Mouse (Mus musculus): ENCODE measurements at regions not wholly inside any gene's neighbourhood (a gene's known extent, or its start where the extent isn't known, plus 50 kb on each side); places are given as distances from the start of the nearest gene placed in this dataset.

DNA sequence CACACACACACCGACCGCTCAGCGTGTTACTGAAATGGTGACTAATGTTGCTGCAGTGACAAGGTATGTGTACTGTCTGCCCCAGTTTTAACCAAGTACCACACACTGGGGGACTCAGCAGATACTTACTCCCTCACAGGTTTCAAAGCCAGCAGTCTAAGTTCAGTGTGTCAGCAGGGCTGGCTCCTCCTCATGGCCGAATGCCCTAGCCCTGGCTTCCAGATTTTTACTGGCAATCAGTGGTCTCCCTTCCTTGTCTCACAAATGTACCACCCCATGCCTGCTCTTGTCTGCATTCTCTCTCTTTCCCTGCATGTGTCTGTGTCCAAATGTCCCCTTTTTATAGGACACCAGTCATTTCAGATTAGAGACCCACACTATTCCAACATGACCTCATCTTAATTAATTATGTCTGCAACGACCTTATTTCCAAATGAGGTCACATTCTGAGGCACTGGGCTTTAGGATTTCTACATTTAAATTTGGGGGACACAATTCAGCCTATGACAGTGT is 114.7 kb downstream of the Uri1 start:
- no peak for DNase-seq

DNA sequence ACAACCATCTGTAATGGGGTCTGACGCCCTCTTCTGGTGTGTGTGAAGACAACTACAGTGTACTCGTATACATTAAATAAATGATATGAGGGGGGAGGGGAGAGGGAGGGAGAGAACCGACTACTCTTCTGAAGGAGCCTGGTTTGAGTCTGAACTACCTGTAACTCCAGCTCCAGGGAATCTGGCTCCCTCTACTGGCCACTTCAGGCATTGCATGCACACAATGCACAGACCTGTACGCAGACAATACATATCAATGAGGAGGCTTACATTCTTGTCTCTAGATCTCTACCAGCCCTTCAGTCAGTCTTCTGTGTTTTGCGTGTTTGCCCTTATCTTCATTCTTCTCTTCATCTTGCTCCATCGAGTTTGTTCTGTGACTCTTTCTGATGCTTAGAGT is 120.4 kb upstream of the Zfp536 start:
- DNase-seq: peak; percentile 26

DNA sequence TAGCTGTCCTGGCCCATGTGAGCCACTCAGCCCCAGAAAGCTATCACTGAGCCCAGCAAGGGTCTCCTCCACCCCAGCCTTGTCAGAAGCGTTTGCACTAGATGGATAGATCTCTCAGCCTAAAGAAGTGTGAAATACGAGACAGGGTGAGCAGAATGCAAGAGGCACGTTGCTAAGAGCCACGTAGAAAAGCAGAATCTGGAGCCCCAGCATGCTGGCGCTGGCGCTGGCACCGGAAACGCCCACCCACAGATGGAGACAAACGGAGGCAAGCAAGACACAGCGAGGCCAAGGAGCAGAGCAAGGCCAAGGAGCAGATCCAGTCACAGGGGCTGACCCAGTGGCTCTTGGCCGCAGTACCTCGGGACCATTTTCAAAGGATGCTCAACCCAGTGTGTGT is 100.9 kb upstream of the Zfp536 start:
- no peak for DNase-seq

DNA sequence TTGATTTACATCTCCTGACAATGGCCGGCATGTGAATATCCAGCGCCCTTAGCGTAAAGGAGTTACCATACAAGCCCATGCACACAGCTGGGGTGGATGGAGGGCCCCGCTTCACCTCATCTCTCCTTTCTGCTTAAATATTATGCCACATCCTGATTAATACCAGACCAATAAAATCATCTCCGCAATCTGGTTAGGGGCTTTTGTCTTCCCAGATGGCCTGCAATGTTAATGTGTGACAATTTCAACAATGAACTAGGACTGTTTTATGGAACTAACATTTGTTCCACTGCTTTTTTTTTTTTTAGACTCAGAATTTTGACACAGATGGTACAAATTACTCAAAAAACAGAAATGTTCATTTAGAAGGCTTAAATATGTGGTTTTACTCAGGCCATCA is 97.5 kb upstream of the Zfp536 start:
- DNase-seq: no peak

DNA sequence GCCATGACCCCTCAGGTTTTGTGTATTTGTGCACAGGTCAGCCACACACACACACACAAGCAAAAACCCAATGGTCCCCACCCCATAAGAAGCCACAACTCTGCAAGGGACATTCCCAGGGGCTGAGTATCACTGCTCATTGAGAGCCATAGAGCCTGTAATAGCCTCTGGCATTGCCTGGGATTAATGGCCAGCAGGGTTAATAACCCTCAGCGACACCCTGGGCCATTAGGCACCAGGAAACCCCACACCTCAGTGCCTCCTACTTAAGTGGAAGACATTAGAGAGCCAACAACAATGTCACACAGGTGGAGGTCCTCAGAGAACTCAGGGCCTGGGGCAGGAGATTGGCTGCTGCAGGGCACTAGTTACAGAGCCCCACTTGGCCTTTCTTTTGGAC is 93.0 kb upstream of the Zfp536 start:
- DNase-seq: no peak

DNA sequence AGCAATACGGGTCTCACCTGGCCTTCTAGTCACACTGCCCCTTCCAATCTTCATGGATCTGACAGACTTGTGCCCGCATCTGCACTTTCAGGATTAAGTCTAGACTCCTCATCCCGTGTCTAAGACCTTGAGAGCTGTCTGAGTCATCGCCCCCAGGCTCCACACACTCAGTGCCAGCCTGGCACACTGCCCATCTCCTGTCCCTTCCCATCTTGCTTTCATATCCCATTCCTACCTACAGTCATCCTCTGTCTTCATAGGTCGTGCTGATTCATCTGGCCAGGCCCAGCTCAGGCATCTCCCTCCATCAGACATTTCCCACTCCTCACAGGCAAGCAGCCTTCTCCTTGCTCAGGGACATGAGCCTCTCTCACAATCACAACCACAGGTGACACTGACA is 78.0 kb upstream of the Zfp536 start:
- no peak for DNase-seq

DNA sequence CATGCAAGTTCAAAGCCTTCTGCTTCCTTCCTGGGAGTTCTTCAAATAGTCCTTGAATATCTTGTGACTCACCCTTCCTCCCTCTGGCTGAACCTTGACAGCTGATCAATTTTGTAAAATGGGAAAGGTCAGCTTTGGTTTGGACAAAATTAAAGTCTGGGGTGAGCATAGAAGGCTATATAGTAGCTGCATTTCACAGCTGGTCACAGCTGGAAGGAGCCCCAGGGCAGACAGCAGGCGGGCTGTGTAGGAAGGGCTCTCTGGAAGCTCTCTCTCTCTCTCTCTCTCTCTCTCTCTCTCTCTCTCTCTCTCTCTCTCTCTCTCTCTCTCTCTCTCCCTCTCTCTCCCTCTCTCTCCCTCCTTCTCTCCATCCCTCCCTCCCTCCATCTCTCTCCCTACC is 71.8 kb upstream of the Zfp536 start:
- DNase-seq: no peak

DNA sequence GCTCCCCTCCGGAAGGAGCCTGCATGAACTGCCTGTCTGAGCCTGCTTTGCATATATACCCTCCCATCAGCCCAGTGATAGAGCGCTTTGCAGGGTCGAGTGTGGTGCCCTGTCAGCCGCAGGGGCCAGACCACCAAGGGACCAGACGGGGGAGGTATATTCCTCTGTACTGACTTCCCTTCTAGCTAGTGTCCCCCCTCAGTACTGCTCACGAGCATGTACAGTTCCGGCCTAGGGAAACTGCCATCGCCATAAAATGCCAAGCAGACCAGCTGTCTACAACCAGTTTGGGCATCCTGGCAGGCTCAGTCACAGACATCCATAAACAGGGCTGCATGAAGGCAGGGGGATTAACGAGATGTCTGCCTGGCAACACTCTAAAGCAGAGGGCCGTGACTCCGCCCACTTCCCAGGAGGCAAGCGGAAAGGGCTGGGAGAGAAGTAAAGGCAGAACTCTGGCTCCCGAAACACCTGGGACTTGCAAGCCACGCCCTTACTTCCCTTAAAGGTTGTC is 68.6 kb upstream of the Zfp536 start:
- DNase-seq: no peak

DNA sequence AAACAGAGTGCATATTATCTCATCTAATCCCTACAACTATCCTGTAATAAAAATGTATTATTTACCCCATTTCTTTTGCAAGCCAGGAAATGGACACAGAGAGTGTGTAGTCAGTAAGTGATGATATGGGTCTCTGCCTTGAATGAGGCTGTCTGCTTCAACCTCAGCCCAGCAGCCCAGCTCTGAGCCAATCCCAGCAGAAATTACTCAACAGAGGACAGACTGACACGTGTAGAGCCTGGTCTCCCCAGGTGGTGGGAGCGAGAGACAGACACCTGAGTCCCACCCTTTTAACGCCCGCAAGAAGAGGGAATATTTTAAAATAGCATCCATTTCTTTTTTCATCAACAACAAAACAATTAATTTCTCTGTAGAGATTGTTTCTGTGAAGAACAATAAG is 68.1 kb upstream of the Zfp536 start:
- no peak for DNase-seq

DNA sequence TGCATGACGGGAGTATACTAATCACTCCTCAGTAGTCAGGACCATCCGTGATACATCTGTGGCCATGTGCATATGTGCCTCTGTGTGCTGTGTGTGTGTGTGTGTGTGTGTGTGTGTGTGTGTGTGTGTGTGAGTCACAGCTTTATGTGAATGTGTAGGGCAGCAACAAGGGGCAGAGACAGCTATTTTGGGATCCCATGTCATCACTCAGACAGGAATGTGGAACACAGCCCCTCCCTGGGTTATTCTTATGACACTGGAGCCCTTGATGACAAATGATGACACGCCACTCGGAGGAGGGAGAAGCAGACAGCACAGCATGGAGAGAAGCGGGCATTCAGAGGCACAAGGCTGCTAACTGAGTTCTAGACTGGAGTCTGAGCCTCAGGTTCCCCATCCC is 64.4 kb upstream of the Zfp536 start:
- no peak for DNase-seq

DNA sequence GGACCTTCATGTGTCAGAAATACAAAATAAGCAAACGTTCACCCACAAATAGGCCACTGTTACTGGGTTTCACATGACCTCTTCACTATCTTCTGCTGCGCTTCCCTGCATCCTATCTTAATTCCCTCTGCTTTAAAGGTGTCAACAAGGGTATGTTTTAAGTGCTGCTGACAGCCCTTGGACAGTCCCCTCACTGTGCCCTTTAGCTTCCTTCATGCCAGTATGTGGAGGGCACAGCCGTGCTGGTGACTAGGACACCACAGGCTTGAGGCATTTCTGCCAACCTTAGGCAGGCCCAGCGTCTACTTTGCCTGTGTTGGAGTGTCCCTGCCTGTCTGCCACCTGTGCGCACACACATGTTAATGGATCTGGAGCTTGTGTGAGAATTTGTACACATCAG is 63.9 kb upstream of the Zfp536 start:
- no peak for DNase-seq

DNA sequence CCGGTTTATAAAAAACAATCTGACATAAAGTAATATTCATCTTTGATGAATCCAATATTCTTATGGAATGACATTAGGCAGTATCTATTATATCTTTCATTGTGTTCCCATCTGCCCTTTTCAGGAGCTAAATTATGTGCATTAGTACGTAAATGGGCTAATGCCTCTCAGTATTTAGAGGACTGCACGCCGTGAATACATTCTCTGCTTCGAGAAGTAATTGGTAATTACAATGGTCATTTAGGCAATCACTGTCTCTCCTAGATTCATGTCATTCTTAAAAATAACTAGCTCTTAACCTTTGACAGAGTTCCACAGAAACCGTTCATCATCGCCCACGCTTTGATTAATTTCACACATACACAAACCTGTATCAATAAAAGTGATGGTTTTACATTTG is 60.0 kb upstream of the Zfp536 start:
- DNase-seq: no peak

DNA sequence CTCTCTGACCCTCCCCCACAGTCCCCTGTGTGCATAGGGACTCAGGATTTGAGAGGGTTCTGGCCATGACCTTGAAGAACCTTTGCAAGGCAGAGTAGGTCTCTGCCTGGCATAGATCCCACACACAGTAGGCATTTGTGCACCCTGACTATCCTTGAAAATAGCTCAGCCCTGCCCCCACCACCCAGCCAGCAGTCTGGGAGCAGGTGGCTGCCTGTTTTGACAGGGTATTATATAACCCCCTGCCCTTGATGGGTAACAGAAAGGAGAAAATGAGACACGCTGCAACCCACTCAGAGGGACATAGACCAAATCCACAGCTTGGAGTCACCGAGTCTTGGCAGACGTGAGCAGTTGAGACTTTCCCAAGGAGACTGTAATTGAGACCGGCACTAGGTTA is 58.9 kb upstream of the Zfp536 start:
- no peak for DNase-seq

DNA sequence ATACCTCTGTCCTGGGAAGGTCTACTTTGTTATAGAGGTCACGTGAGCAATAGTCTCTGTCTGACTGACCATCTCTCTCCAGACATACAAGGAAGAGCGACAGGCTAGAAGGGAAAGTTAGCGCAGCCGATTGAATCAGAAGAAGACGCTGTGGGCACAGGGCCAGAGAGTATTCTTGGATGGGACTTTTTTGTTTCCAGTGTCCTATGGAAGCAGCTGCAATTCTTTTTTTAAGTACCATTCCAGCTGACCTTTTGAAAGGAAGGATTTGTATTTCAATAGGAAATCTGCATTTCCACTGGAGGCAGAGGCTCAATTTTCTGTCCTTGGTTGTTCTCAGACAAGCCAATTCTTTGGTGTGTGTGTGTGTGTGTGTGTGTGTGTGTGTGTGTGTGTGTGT is 52.3 kb upstream of the Zfp536 start:
- no peak for DNase-seq
